Mouse (Mus musculus) cerebellum, adult 2 months (tissue): ENCODE results near the gene Hadhb.

ENCODE experiments used
- CTCF ChIP-seq: fragments of 200-500 bp; IDR thresholded peaks from 2 replicates; pipeline ENCODE4 v1.5.1; 2011; ENCODE audit warnings: low read depth, mild to moderate bottlenecking, control low read depth, low read length, moderate library complexity, borderline replicate concordance; ENCODE audit not compliant: insufficient read depth
- POLR2A ChIP-seq: fragments of 200-500 bp; IDR thresholded peaks from 2 replicates; pipeline ENCODE4 v1.6.1; 2011; ENCODE audit warnings: low read length, control low read depth, borderline replicate concordance; ENCODE audit not compliant: insufficient read depth

- TF ChIP-seq CTCF (no peak), POLR2A (no peak)
These were observed 47.9 kb upstream of the Hadhb start for GRCm38 (mm10) chr5:30107186-30107585.
